Mouse (Mus musculus) heart, embryonic 11.5 days (tissue): ENCODE measurements at regions not wholly inside any gene's neighbourhood (a gene's known extent, or its start where the extent isn't known, plus 50 kb on each side); places are given as distances from the start of the nearest gene placed in this dataset.

ENCODE experiments used
- ATAC-seq: fragments of 200-750 bp; cut with Nextera tagmentation; replicated peaks from 2 replicates; pipeline ENCODE4 v1.8.0; 2017; ENCODE audit warnings: moderate library complexity; ENCODE audit not compliant: insufficient number of reproducible peaks, low FRiP score, low TSS enrichment
- H3K27ac ChIP-seq: fragments of 300-500 bp; sonication (generic); 2 replicates; pipeline ENCODE4 v1.5.1; 2014; ENCODE audit warnings: mild to moderate bottlenecking, low read depth, low read length
- H3K27me3 ChIP-seq: fragments of 300-500 bp; sonication (generic); 2 replicates; pipeline ENCODE4 v1.6.1; 2014; ENCODE audit warnings: mild to moderate bottlenecking, low read length, mixed read lengths; ENCODE audit not compliant: control insufficient read depth, insufficient read depth
- H3K36me3 ChIP-seq: fragments of 300-500 bp; sonication (generic); 2 replicates; pipeline ENCODE4 v1.6.1; 2014; ENCODE audit warnings: mild to moderate bottlenecking, low read length, moderate library complexity, mixed read lengths; ENCODE audit not compliant: control insufficient read depth, insufficient read depth
- H3K4me1 ChIP-seq: fragments of 300-500 bp; sonication (generic); 2 replicates; pipeline ENCODE4 v1.6.1; 2014; ENCODE audit warnings: low read length; ENCODE audit not compliant: control insufficient read depth, insufficient read depth
- H3K4me2 ChIP-seq: fragments of 300-500 bp; sonication (generic); 2 replicates; pipeline ENCODE4 v1.6.1; 2014; ENCODE audit warnings: mild to moderate bottlenecking, moderate library complexity
- H3K4me3 ChIP-seq: fragments of 300-500 bp; sonication (generic); 2 replicates; pipeline ENCODE4 v1.5.1; 2014; ENCODE audit warnings: low read depth, low read length
- H3K9ac ChIP-seq: fragments of 300-500 bp; sonication (generic); 2 replicates; pipeline ENCODE4 v1.6.1; 2014; ENCODE audit warnings: mild to moderate bottlenecking, low read depth, low read length, moderate library complexity
- H3K9me3 ChIP-seq: fragments of 300-500 bp; sonication (generic); replicated peaks from 2 replicates; pipeline ENCODE4 v1.6.1; 2016; ENCODE audit warnings: low read length; ENCODE audit not compliant: control insufficient read depth
- WGBS: fragments of 180-500 bp; shearing (Covaris S2); extraction: QIAGEN DNeasy Blood & Tissue Kit; methylation state at CpG from one replicate; pipeline ENCODE4 v1.1.7; 2014; ENCODE audit not compliant: insufficient replicate concordance; 5-methylcytosine and 5-hydroxymethylcytosine counted together

GRCm38 (mm10) chr14:46612584-46612983, 147.8 kb upstream of the Cdkn3 start:
- Histone ChIP-seq H3K27me3 (no peaks in the 10 kb centered on the region), H3K4me2 (peak overlapping the region; percentile 27; the same call in 1 of the 2 replicates), H3K9ac (no peak overlapping the region), H3K9me3 (no peaks in the 10 kb centered on the region), H3K27ac (no peak overlapping the region), H3K4me3 (no peak overlapping the region), H3K4me1 (peaks cover 9% of the 10 kb centered on the region), H3K36me3 (no peaks in the 10 kb centered on the region)
- WGBS, result 17% methylated on average over 9 of the region's 9 CpGs
- no peak for ATAC-seq

GRCm38 (mm10) chr14:46610926-46611325, 149.4 kb upstream of the Cdkn3 start:
- H3K9me3 ChIP-seq, result no peaks in the 10 kb centered on the region
- H3K27ac ChIP-seq, result no peak overlapping the region
- H3K4me2 ChIP-seq, result no peak overlapping the region
- no peaks in the 10 kb centered on the region for H3K27me3 ChIP-seq
- H3K36me3 ChIP-seq, result no peaks in the 10 kb centered on the region
- no peak overlapping the region for H3K4me3 ChIP-seq
- WGBS, result 87% methylated on average over 5 of the region's 5 CpGs
- ATAC-seq, result no peak
- H3K9ac ChIP-seq, result no peak overlapping the region
- peaks cover 9% of the 10 kb centered on the region for H3K4me1 ChIP-seq

GRCm38 (mm10) chr14:46610226-46610855, 150.0 kb upstream of the Cdkn3 start:
- H3K4me2 ChIP-seq, result no peak overlapping the region
- peaks cover 9% of the 10 kb centered on the region for H3K4me1 ChIP-seq
- H3K27ac ChIP-seq, result no peak overlapping the region
- H3K27me3 ChIP-seq, result no peaks in the 10 kb centered on the region
- no peaks in the 10 kb centered on the region for H3K36me3 ChIP-seq
- H3K9ac ChIP-seq, result no peak overlapping the region
- whole genome bisulfite sequencing, result 68% methylated on average over 9 of the region's 9 CpGs
- ATAC-seq, result no peak
- H3K9me3 ChIP-seq, result no peaks in the 10 kb centered on the region
- no peak overlapping the region for H3K4me3 ChIP-seq

GRCm38 (mm10) chr14:46606694-46607093, 153.6 kb upstream of the Cdkn3 start:
- H3K27ac ChIP-seq, result no peak overlapping the region
- no peak for ATAC-seq
- peaks cover 8% of the 10 kb centered on the region; the same call in 1 of the 2 replicates for H3K4me1 ChIP-seq
- H3K36me3 ChIP-seq, result no peaks in the 10 kb centered on the region
- no peak overlapping the region for H3K4me3 ChIP-seq
- H3K9me3 ChIP-seq, result no peaks in the 10 kb centered on the region
- WGBS, result 81% methylated on average over 3 of the region's 3 CpGs
- H3K27me3 ChIP-seq, result no peaks in the 10 kb centered on the region
- H3K9ac ChIP-seq, result no peak overlapping the region
- no peak overlapping the region for H3K4me2 ChIP-seq

GRCm38 (mm10) chr14:46606037-46606436, 154.3 kb upstream of the Cdkn3 start:
- Histone ChIP-seq H3K27ac (no peak overlapping the region), H3K4me2 (no peak overlapping the region), H3K4me1 (peaks cover 8% of the 10 kb centered on the region; the same call in 1 of the 2 replicates), H3K9ac (no peak overlapping the region), H3K36me3 (no peaks in the 10 kb centered on the region), H3K4me3 (no peak overlapping the region), H3K27me3 (no peaks in the 10 kb centered on the region), H3K9me3 (no peaks in the 10 kb centered on the region)
- 68% methylated on average over 9 of the region's 9 CpGs for WGBS
- no peak for ATAC-seq

- Histone ChIP-seq H3K4me3 (peak overlapping the region; percentile 1; the same call in 1 of the 2 replicates), H3K27ac (no peak overlapping the region), H3K9ac (peak overlapping the region; percentile 49; the same call in 1 of the 2 replicates), H3K4me1 (peaks cover 5% of the 10 kb centered on the region; the same call in 1 of the 2 replicates), H3K36me3 (no peaks in the 10 kb centered on the region), H3K27me3 (no peaks in the 10 kb centered on the region), H3K9me3 (no peaks in the 10 kb centered on the region), H3K4me2 (peak overlapping the region; percentile 53)
- 7% methylated on average over 16 of the region's 16 CpGs for WGBS
- ATAC-seq, result no peak
Measured at GRCm38 (mm10) chr14:46604886-46605531, 155.3 kb upstream of the Cdkn3 start.

- Histone ChIP-seq H3K4me3 (no peak overlapping the region), H3K9me3 (no peaks in the 10 kb centered on the region), H3K4me2 (peak overlapping the region; percentile 53; the same call in 1 of the 2 replicates), H3K27ac (no peak overlapping the region), H3K27me3 (no peaks in the 10 kb centered on the region), H3K9ac (no peak overlapping the region), H3K4me1 (peaks cover 5% of the 10 kb centered on the region; the same call in 1 of the 2 replicates), H3K36me3 (no peaks in the 10 kb centered on the region)
- no peak for ATAC-seq
- 81% methylated on average over 14 of the region's 14 CpGs for WGBS
Measured at GRCm38 (mm10) chr14:46604156-46604885, 156.0 kb upstream of the Cdkn3 start.

GRCm38 (mm10) chr14:46596696-46597359, 163.5 kb upstream of the Cdkn3 start:
- no peaks in the 10 kb centered on the region for H3K27me3 ChIP-seq
- no peak overlapping the region for H3K4me3 ChIP-seq
- ATAC-seq, result peak; percentile 72
- H3K9me3 ChIP-seq, result no peaks in the 10 kb centered on the region
- no peaks in the 10 kb centered on the region for H3K36me3 ChIP-seq
- peak overlapping the region; percentile 22; the same call in 1 of the 2 replicates for H3K27ac ChIP-seq
- H3K4me2 ChIP-seq, result no peak overlapping the region
- H3K9ac ChIP-seq, result no peak overlapping the region
- H3K4me1 ChIP-seq, result no peaks in the 10 kb centered on the region
- WGBS, result 52% methylated on average over 7 of the region's 7 CpGs
